Mouse (Mus musculus) left cerebral cortex, postnatal 10 days (tissue): ENCODE data around the gene Pdgfb. TPM values are rescaled to one million over a fixed set of nuclear protein-coding genes. Genes with fewer than 3 reads are reported as not detected.

ENCODE experiments used
- DNase-seq, 2 experiments: peaks; one replicate each; pipeline ENCODE4 v3.0.0; 2021 to 2022; ENCODE audit warnings: low spot score in 2 of 2, mixed read lengths in 1 of 2; ENCODE audit errors: extremely low spot score in 1 of 2
- intact Hi-C: fragments of 180-260 bp; cut with DNase I; formaldehyde crosslinking; loops from one replicate; pipeline ENCODE4 v1.15.1; 2025
- total RNA-seq, 2 experiments: library from RNA; stranded (reverse); gene quantifications; 2 replicates each; pipeline ENCODE4 v1.2.3; 2021

Gene Pdgfb
- total RNA-seq, 2 experiments from 2014 or later, result 42.6 to 43.4 TPM

DNA sequence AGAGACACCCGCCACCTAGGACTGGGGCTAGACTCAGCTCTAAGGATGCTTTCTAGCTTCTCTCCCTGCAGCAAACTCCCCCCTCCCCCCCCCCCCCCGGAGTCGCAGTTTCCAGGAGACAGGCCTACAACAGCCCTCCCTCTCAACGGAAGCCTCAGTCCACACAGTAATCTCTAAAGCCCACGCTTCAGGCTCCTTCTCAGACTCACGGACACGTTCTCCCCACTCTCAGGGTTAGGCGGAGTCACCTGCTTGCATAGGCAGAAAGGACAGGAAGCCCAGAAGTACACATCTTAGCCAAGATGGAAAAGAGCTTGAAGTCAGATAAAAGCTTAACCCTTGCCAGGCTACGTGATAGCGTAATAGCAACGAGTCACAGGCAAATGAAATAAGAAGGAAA, 29.3 kb downstream of the Pdgfb start:
- intact Hi-C loops, result no loop called here
- DNase-seq, result no peak

DNA sequence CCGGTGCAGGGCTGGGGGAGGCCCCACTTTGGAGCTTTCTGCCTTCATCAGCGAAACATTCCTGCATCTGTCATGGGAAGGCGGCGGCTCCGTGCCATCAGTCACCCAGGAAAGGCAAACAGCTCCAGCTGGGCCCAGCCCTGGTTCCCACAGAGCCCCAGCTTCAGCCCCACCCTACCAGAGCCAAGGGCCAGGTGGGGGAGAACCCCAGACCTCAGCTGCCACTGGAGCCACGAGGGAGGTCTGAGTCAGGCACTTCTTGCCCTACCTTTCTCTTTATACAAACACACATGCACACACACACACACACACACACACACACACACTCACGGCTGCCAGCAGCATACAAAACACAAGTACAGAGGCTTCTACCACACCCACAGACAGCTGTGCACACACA, 30.6 kb downstream of the Pdgfb start:
- intact Hi-C loops, result no loop called here
- DNase-seq, result no peak

DNA sequence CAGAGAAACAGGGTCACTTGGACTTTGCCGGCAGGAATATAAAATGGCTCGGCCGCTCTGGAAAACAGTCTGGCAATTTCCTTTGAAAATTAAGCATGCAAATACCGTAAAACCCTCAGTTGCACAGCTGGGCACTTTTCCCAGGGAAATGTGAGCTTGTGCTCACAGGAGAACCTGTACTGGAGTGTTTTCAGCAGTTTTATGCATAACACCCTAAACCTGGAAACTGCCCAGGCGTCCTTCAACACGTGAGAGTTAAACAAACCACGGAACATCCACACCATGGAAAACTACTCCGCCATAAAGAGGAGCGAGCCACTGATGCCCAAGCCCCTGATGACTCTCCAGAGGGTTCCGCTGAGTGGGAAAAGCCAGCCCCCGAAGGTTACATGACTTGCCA, 34.1 kb downstream of the Pdgfb start:
- DNase-seq, result no peak
- intact Hi-C loops, result no loop called here

DNA sequence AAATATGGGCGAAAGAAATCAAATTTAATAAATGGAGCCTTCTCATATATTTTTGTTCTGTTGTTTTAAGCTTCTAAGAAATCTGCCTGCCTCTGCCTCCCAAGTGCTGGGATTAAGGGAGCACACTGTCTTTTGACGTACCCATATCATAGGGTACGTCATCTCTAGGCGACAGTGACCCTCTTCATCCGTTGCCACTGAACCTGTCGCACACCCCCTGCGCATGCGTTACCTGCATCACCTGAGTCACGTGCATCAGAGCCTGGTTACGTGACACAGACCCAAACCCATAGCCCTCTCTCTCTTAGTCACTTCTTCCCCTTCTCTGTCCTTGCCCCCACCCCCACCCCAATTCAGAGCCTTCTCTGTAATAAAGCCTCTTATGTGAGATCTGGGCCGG, 42.6 kb downstream of the Pdgfb start:
- intact Hi-C loops, result no loop called here
- no peak for DNase-seq

DNA sequence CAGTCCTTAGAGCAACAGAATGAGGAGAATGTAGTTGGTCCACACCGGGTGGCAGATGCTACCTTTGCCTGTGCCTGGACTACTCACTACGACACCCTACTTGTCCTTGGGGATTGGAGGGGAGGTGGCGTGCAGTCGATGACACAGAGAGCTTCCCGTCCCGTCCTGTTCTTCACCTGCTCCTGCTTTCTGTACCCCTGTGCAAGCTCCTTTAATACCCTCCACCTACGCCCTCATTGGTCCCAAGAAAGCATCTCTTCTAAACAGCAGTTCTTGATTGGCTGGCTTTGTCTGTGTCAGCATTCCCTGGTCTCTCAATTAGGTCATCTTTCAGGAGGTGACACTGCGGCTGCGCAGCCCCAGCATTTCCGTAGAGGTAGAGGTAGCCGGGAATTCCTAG, 43.8 kb downstream of the Pdgfb start, which contains the start of gene Cbx7:
Cbx7 (minus strand) TSS at position 180 of the 400 bp plus-strand sequence.
- intact Hi-C loops, result no loop called here
- no peak for DNase-seq

DNA sequence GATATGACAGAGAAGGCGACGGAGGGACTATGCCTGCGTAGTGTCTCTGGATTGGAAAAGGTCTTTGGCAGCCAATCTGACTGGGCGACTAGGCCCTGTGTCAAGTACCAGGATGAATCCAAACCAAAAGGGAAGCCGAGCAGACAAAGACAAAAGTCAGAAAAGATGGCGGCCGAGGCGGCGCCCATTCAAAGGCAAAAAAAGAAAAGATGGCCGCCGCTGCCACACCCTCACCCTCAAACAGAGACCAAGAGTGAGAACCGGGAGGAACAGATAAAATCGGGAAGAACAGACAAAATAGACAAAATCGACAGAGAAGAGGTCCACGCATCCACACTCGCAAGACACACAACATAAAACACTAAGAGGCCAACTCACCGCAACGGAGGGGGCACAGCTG, 44.3 kb downstream of the Pdgfb start:
- no peak for DNase-seq
- intact Hi-C loops, result no loop called here

DNA sequence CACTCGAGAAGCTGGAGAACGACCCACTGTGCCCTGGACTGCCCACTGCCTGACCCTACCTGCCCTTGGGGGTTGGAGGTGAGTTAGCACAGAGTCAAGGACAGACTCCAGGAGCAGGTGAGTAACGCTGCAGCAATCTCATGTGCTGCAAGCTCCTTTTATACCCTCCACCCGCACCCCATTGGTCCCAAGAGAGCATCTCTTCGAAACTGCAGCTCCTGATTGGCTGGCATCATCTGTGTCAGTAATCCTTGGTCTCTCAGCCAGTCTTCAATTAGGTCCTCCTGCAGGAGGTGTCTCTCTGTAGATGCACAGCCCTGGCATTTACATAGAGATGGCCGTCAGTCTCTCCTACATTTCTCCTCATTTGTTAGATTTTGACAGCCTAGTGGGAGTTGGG, 47.4 kb downstream of the Pdgfb start:
- intact Hi-C loops, result no loop called here
- no peak for DNase-seq

DNA sequence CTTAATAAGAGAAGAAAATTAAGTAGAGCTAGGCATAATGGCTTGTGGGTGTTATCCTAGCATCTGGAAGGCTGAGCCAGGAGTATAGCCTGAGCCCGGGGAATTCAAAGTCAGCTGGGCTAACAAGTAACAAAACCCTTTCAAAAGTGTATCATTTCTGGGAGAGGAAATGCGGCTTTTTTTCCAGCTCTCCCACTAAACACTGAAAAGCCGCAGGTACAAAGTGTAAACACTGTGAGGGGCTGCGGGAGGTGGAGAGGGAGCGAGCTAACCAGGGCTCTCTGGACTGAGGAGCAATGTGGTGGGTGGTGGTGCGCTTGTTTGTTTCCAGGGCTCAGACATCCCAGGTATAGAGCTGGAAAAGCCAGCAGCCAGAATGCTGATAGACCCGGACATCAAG, 50.4 kb downstream of the Pdgfb start:
- intact Hi-C loops, result no loop called here
- DNase-seq, result no peak

DNA sequence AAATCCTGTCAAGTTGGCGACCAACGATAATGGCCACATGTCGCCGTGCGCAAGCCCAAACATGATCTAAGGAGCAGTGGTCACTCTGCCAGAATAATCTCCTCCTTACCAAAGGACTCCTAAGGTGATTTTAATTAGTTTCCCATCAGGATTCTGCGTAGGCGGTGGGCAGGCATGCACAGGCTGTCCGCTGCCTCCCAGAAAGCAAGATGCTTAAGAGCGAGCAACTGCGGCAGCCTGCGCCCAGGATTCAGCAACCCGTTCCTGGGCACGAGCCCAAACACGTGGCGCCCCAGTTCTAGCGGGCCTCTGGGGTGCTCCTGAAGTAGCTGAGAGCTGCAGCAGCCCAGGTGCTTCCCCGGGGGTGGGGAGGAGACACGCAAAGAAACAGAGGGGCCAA, 52.1 kb downstream of the Pdgfb start:
- intact Hi-C loops, result no loop called here
- DNase-seq, result peak in 1 of 2 experiments; percentile 55

DNA sequence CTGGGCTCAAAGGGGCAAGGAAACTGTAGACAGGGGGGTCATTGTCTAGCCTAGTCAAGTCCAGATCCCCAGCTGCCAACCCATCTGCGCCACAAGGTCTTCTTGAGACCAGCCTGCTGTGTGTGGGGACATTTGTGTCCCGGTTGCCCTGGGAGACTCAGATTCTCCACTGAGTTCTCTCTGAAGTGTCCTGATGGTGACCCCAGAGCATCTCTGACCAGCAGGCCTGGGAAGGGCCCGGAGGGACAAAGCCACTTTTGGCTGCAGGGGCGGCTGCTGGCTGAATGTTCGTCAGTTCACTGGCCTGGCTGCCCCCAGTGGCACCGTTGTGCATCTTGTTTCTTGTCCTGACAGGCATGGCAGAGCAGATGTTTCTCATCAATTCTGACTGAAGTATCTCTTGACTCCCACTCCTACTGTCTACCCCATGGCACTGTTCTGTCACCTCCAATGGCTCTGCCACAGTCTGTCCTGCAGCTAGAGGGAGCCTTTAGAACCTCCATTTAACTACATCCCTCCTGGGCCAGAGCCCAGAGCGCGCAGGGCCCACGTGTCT, 53.3 kb downstream of the Pdgfb start:
- intact Hi-C loops, result no loop called here
- DNase-seq, result peak in 1 of 2 experiments; percentile 52

DNA sequence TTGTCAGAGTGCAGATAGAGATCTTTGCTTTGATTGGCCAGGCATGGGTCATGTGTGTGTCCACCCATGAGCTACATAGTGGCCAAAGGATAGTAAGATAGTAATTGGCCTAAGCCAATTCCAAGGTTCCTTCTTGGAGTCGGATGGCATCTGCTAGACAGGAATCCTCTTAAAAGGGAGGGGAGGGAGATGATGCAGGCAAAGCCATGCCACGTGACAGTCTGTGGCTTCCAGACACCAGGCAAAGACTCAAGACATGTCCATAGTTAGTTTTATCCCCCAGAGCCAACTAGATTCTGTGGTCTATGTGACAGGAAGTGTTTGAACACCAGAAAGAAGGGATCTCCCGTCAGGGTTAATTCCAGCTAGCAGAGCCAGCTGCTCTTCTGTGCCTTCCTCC, 56.4 kb downstream of the Pdgfb start:
- intact Hi-C loops, result no loop called here
- no peak for DNase-seq

DNA sequence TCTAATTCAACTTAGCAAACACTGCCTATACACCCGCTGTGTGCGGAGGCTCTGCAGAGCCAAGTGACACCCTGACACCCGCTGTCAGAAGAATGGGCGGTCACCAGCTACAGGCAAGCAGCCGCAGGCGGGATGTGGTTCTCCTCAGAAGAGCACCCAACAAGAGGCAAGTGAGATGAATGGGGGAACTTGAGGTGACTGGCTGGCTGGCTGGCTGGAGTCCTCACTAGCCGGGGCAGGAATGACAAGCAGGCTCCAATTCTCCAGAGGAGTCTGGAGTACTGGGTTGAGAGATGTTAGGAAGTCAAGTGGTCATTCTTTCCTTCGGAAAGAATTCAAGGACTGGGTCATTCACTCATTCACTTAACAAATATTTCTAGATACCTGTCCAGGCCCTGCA, 58.2 kb downstream of the Pdgfb start:
- DNase-seq, result no peak
- intact Hi-C loops, result no loop called here

DNA sequence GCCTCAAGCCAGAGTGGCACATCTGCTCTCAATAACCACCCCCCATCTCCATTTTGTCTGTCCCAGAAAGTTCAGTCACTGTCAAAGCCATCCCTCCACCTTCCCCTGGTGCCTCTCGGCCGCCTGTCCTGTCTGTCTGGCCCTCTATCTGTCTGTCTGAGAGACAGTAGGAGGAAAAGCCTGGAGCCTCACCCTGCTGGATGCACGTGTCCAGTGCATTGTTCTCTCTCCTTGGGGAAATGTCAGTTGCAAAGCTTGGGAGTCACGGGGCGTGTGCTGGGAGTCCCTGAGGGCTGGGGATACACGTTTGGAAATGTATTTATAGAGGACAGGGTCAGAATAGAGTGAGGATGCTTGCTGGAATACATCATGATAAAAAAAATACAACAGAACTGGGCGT, 61.3 kb downstream of the Pdgfb start:
- intact Hi-C loops, result no loop called here
- DNase-seq, result no peak

DNA sequence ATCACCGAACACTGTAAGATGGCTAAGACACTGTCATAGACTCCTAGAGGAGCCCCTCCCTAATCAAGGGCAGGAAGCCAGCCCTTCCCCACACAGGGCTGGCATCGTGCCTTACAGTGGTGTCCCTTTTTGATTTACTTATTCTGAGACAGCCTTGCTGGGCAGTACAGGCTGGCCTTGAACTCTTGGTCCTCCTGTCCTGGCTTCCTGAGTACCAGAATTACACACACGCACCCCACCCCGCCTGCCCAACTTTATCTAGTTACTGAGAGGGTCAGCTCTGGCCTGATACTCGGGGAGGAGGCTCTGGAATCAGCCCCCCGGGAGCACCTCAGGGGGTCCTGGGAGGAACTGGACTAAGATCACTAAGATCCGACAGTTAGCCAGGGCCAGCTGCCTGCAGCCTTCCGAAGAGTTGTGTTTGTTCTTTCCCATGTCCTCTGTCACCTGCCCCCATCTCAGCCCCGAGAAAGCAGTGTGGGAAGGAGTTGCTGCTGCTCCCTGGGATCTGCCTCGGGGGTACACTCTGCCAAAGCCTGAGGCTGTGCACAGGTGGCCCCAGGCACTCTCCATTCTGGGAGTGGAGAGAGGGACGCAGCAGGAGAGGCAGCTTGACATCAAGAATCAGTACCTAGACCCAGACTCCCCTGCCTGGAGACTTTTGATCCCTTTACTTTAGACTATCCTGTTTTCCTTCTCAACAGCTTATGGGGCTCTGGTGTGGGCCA, 62.1 kb downstream of the Pdgfb start:
- peak in 1 of 2 experiments; percentile 53 for DNase-seq
- intact Hi-C loops, result no loop called here

DNA sequence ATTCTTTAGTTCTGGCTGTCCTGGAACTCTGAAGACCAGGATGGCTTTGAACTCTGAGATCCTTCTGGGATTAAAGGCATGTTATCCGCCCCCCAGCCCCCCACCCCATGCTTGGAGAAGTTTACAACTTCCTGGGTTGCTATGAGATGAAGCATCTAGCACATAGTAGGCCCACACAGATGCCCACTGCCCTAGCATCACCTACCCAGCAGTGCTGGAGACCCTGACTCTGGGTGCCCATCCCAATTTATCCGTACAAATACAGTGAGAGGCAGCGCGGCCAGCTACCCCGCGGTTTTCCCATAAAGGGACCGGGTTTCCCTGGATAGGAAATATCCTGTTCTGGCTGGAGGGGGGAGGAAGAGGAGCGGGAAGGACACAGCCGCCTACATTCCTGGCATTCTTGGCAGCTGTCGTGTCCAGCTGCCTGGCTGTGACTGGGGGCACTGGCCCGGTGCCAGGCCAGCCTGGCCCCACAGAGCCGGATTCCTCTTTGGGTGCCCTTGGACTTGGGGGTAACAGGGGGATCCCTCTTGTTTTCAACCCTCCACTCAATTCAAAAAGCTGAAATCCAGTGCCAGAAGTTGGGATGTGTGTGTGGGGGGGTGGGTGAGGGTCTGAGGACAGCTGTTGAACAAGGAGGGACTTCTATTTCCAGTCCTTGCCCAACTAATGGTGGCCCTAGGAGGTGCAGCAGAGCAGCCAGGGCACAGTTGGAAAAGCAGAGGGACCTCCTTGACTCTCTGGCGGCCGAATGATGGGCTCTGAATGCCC, 62.9 kb downstream of the Pdgfb start:
- intact Hi-C loops, result no loop called here
- peak in 1 of 2 experiments; percentile 76 for DNase-seq

DNA sequence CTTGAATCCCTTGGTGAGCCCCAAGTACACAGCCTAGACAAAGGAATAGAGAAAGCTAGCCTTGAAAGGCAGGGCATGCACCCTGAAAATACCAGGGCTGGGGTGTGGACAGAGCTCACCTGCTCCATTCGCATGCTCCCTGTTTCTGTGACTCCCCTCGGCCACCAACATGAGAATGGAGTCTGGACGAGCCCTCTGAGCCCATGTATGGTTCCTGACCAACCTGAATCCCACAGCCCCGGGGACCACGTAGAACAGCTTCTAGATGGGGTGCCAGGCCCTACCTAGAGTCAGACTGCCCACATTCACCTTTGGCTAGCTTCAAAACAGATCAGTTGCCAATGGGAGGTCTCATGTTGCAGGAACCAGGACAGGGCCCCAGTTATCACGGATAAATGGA, 63.6 kb downstream of the Pdgfb start:
- intact Hi-C loops, result no loop called here
- no peak for DNase-seq

DNA sequence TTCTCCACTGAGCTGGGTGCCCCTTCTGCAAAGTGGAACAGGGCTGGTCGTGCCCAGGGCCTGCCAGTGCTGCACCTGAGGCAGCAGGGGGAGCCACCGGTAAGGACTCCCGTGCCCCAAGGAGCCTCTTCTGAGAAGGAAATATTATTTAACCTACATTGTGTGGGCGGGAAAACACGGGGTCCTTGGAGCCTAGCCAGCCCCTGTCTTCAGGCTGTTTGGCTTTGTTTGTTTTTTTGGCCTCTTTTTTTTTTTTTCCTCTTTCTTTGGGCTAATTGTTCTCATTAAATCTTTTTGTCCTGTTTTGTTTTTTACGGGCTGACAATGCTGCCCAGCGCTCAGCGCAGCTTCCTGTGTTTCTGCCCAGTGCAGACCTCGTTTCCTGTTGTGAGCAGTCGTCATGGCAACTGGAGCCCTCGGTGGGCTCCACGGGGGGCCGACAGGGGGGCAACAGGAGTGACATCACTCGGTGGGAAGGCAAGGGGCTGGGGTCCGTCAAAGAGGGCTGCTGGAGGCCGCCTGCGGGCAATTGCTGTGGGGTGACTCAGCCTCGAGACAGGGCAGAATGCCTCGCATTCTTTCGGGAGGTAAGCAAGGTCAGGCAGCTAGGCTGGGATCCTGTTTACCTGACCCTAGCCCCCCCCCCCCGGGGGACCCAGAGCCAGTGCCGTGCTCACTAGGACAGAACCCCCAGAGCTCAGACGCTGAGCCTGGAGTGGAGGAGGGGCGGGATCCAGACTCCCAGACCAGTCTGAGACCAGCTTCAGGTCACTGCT, 64.3 kb downstream of the Pdgfb start:
- intact Hi-C loops, result no loop called here
- peak in 1 of 2 experiments; percentile 87 for DNase-seq

DNA sequence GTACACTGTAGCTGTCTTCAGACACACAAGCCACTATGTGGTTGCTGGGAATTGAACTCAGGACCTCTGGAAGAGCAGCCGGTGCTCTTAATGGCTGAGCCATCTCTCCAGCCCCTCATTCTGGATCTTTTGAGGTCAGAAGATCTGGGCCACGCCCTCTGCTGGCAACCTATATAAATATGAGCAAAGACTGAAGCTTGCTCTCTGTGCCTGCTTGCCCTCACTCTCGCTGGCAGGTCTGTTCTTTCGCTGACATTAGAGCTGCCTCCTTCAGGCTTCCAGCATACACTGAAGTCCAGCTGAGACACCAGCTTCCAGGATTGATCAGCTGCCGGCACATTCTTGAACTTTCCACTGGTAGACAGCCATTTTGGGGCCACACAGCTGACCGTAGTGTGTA, 67.1 kb downstream of the Pdgfb start:
- intact Hi-C loops, result loop anchor here (2.0 to 5.0 kb wide), 2 partner anchors 65 to 129 kb away; partner anchors contain the start of gene Pdgfb
- DNase-seq, result no peak

DNA sequence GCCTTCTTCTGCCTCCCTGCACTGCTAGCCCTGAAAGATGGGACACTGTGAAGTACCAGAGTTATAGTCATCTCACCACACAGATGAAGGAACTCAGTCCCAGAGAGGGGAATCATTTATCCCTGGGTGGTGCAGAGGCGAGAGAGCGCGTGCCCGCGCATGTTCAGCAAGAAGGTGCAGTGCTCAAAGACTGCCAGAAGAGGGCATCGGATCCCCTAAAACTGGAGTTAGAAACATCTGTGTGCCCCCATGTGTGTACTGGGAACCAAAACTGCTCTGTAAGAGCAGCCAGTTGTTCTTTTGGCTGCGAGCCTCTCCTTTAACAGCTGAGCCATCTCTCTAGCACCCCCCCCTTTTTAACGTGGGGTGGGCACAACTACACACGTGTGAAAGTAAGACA, 68.0 kb downstream of the Pdgfb start:
- intact Hi-C loops, result loop anchor here (2.0 to 5.0 kb wide), 2 partner anchors 66 to 130 kb away; partner anchors contain the start of gene Pdgfb
- peak in 1 of 2 experiments; percentile 49 for DNase-seq
